Mouse (Mus musculus) cerebellum, adult 2 months (tissue): ENCODE data around the gene Ptpn13.

ENCODE experiments used
- CTCF ChIP-seq: fragments of 200-500 bp; IDR thresholded peaks from 2 replicates; pipeline ENCODE4 v1.5.1; 2011; ENCODE audit warnings: low read depth, mild to moderate bottlenecking, control low read depth, low read length, moderate library complexity, borderline replicate concordance; ENCODE audit not compliant: insufficient read depth
- POLR2A ChIP-seq: fragments of 200-500 bp; IDR thresholded peaks from 2 replicates; pipeline ENCODE4 v1.6.1; 2011; ENCODE audit warnings: low read length, control low read depth, borderline replicate concordance; ENCODE audit not compliant: insufficient read depth

DNA sequence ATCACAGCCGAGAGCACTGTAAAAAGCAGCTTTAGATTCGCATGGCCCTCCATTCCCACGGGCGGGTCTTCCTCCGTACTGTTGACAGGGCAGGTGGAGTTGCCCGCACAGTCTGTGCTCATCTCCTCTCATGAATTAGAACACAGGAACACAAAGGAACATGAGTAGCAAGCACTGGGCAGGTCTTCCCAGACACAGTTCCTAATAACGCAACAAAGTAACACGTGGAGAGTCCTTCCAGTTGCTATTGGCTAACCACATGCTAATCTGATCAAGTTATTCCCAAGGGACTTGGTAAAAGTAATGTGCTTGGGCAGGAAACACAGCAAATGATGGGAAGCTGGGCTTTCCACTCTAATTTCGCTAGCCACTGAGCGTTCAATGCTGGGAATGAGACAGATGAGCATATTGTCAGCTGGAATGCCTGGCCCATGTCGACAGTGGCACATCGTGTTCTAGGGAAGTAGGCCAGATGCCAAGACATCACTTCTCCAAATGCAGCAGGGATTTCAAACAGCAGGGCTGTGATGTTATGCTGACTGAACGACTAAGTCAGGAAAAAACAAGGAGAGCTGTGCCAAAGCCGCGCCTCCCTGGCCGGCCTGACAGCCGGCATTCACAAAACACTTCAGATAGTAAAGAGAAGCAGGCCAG lies 204.2 kb downstream of the Ptpn13 start, which contains the start of gene Slc10a6:
- TF ChIP-seq POLR2A (no peak), CTCF (no peak)
